Mouse (Mus musculus): Measurements from ENCODE around the gene Foxn1.

Gene Foxn1

GRCm38 (mm10) chr11:78370389-78370788, 16.0 kb downstream of the Foxn1 start:
- in situ Hi-C loops (cut with MboI; ENCODE audit: low pct_unique_long_range_greater_than_20kb in 1 of 2, low sequenced_read_pairs in 2 of 2, unreplicated experiment in 1 of 2) = no loop called here

- in situ Hi-C loops (cut with MboI; ENCODE audit: low pct_unique_long_range_greater_than_20kb in 1 of 2, low sequenced_read_pairs in 2 of 2, unreplicated experiment in 1 of 2) = no loop called here
Measured at GRCm38 (mm10) chr11:78367456-78368225, 18.7 kb downstream of the Foxn1 start.

- in situ Hi-C loops (cut with MboI; ENCODE audit: low pct_unique_long_range_greater_than_20kb in 1 of 2, low sequenced_read_pairs in 2 of 2, unreplicated experiment in 1 of 2) = loop anchor here in 1 of 2 experiments (5.0 kb wide), 2 partner anchors 38 to 78 kb away; no protein-coding TSS in a partner anchor
Measured at GRCm38 (mm10) chr11:78364103-78364502, 22.3 kb downstream of the Foxn1 start.

DNA sequence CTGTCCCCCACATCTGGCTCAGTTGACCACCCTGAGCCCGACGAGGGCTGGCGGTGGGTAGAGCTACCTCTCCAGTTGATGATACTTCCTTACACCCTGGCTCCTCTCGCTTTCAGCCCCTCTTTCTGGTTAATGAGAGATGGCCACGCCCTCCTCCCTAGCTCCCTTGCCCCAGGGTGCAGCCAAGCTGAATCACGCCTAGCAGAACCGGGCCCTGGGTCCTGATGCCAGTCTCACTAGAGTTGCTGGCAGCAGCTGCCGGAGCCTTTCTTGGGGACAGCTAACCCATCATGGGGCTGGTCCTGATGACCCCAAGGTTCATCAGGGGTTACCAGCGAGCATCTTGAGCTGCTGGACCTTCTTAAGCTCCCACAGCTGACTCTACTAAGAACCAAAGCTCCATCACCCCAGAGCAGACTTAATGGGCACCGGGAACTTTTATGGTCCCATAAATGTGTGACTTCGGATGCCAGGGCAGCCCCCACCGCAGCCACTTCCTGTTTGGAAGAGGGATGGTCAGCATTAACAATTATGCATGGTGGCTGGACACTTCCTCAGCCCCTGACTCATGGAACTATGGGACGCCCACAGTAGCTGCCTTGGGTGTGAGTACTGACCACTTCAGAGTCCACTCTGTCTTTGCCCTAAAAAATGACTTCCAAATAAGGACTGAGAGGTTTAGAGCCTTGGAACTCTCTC, 22.9 kb downstream of the Foxn1 start:
- in situ Hi-C loops (cut with MboI; ENCODE audit: low pct_unique_long_range_greater_than_20kb in 1 of 2, low sequenced_read_pairs in 2 of 2, unreplicated experiment in 1 of 2) = loop anchor here in 1 of 2 experiments (5.0 kb wide), 2 partner anchors 39 to 79 kb away; no protein-coding TSS in a partner anchor

- in situ Hi-C loops (cut with MboI; ENCODE audit: low pct_unique_long_range_greater_than_20kb in 1 of 2, low sequenced_read_pairs in 2 of 2, unreplicated experiment in 1 of 2) = loop anchor here in 1 of 2 experiments (5.0 kb wide), 2 partner anchors 42 to 82 kb away; no protein-coding TSS in a partner anchor
Measured at GRCm38 (mm10) chr11:78360789-78361131, 25.6 kb downstream of the Foxn1 start.

GRCm38 (mm10) chr11:78360125-78360788, 26.1 kb downstream of the Foxn1 start:
- in situ Hi-C loops (cut with MboI; ENCODE audit: low pct_unique_long_range_greater_than_20kb in 1 of 2, low sequenced_read_pairs in 2 of 2, unreplicated experiment in 1 of 2) = loop anchor here in 1 of 2 experiments (5.0 kb wide), 2 partner anchors 42 to 82 kb away; no protein-coding TSS in a partner anchor

DNA sequence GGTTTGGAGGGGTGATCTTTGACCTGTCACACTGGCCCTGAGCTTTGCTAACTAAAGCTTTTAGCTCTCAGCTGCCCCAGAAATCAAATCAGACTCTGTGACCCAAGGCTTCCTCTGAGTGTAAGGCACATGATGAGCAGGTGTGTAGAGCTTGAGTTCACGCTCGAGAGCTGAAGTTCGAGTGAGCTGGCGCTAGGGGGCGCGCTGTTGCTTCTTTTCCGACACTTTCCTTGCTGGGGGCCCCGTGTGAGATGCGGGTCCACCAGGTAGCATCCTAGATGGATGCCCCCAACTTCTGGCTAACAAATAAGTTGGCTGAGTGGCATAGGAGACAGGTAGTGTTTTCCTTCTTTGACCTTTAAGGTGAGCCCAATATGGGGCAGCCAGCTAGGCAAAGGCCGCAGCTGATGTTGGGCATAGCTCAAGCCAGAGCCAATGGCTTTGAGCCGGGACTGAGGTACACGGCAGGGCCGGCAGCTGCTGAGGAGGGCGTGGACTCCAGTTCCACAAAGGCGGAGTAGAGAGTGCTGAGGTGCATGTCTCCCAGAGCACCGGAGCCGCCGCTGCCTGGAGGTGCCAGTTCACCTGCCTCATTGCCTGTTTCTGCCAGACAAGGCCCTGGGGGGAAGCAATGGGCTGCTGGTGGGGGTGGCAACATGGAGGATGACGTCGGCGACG, 27.9 kb downstream of the Foxn1 start:
- in situ Hi-C loops (cut with MboI; ENCODE audit: low pct_unique_long_range_greater_than_20kb in 1 of 2, low sequenced_read_pairs in 2 of 2, unreplicated experiment in 1 of 2) = no loop called here

- in situ Hi-C loops (cut with MboI; ENCODE audit: low pct_unique_long_range_greater_than_20kb in 1 of 2, low sequenced_read_pairs in 2 of 2, unreplicated experiment in 1 of 2) = no loop called here
Measured at GRCm38 (mm10) chr11:78355471-78356238, 30.7 kb downstream of the Foxn1 start.

GRCm38 (mm10) chr11:78354905-78355304, 31.5 kb downstream of the Foxn1 start:
- in situ Hi-C loops (cut with MboI; ENCODE audit: low pct_unique_long_range_greater_than_20kb in 1 of 2, low sequenced_read_pairs in 2 of 2, unreplicated experiment in 1 of 2) = no loop called here

DNA sequence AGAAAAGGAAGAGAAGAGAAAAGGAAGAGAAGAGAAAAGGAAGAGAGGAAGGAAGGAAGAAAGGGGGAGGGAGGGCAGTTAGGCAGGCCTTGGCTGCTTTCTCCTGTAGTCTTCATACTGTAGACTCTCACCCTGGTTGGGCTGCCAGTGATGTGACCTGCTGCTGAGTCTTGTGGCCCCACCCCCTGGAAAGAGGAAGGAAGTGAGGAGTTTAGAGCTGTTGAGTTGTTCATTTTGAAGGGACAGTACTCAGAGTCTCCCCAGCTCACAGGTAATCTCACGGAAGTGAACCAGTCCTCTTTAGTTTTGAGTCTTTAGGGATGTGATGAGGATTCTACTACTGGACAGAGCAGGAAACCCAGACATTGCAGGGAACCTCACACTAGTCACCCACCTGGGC, 33.3 kb downstream of the Foxn1 start:
- in situ Hi-C loops (cut with MboI; ENCODE audit: low pct_unique_long_range_greater_than_20kb in 1 of 2, low sequenced_read_pairs in 2 of 2, unreplicated experiment in 1 of 2) = no loop called here

DNA sequence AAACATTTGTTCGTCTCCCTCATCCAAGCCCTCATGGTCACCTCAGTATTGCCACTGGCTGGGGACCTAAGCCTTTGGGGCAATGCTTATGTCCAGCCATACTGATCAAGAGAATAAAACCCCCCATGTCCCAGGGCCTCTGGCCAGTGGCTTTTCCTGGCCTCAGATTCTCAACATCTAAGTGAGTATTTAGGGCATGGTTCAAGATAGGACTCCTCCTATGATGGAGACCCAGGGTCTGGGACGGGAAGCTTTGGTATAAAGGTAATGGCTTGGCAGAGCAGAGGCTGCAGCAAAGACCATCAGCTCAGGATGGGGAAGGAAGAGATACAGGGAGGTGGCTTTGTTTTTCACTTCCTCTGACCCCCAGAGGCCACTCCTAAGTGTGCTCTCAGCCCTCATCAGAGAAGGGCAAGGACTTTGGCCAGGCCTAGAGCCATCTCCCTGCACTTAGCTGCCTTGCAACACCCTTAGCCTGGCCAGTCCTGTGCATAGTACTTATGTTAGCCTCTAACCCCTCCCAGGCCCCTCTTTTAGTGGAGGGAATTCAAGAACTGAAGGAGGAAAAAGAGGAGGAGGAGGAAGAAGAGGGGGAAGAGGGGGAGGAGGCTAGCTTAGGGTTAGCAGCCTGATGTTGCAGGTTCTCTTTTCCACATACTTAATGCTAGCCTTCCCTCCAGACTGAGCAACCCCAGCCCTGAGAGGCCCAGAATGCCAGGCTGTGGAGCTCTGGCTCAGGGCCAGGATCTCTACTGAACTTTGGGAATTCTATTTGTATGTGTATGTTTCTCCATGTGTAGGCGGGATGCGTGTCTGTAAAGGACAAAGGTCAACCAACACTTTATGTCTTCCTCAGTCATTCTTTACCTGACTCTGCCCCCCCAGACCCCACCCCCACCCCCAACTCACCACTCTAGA, 36.7 kb downstream of the Foxn1 start:
- in situ Hi-C loops (cut with MboI; ENCODE audit: low pct_unique_long_range_greater_than_20kb in 1 of 2, low sequenced_read_pairs in 2 of 2, unreplicated experiment in 1 of 2) = no loop called here

- in situ Hi-C loops (cut with MboI; ENCODE audit: low pct_unique_long_range_greater_than_20kb in 1 of 2, low sequenced_read_pairs in 2 of 2, unreplicated experiment in 1 of 2) = no loop called here
Measured at GRCm38 (mm10) chr11:78348474-78348873, 37.9 kb downstream of the Foxn1 start.

- in situ Hi-C loops (cut with MboI; ENCODE audit: low pct_unique_long_range_greater_than_20kb in 1 of 2, low sequenced_read_pairs in 2 of 2, unreplicated experiment in 1 of 2) = no loop called here
Measured at GRCm38 (mm10) chr11:78347908-78348307, 38.5 kb downstream of the Foxn1 start.

DNA sequence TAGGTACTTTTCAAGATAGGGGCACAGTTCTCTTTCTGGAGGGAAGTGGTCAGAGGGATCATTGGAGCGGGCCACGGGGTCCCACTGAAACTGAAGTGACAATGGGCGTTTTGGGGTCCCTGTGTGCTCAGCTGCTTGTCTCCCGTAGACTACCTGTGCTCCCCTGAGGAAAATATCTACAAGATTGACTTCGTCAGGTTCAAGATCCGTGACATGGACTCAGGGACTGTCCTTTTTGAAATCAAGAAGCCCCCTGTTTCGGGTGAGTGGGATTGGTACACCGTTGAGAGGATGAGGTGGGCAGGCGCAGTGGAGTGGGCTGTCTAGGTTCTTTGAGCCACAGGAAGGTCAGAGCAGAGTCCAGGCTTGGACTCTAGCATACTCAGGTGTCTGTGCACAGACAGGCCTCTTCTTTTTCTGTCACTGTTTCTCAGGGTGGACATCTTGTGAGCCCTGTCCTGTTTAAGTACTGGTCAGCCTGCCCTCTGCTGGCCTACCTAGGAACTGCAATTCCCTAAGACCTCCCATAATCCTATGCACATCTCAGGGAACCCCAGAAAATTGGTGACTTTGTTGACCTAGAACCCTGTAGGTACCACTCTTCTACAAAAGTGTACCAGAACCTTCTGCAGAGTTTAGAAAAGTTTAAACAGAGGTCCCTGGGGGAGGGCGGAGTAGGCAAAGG, 39.1 kb downstream of the Foxn1 start:
- in situ Hi-C loops (cut with MboI; ENCODE audit: low pct_unique_long_range_greater_than_20kb in 1 of 2, low sequenced_read_pairs in 2 of 2, unreplicated experiment in 1 of 2) = no loop called here

- in situ Hi-C loops (cut with MboI; ENCODE audit: low pct_unique_long_range_greater_than_20kb in 1 of 2, low sequenced_read_pairs in 2 of 2, unreplicated experiment in 1 of 2) = no loop called here
Measured at GRCm38 (mm10) chr11:78346326-78347069, 39.9 kb downstream of the Foxn1 start.

DNA sequence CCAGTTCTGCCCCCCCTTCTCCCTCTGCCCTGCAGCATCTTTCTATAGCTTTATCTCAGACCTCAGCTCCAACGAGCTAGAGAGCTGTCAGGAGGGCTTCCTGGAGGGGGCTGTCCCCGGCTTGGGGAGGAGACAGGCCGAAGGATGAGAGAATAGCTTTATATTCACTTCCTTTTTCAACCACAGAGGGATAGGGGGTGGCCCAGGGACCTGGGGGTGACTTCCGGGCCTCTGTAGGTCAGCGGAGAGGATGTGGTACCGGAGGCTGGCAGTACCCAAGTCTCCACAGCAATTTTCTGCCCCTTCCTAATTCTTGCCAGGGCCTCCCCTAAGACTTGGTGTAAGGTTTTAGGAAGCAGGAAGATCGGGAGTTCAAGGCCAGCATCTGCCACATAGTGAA, 40.6 kb downstream of the Foxn1 start:
- in situ Hi-C loops (cut with MboI; ENCODE audit: low pct_unique_long_range_greater_than_20kb in 1 of 2, low sequenced_read_pairs in 2 of 2, unreplicated experiment in 1 of 2) = no loop called here
